Mouse (Mus musculus): ENCODE measurements around the gene Mustn1.

The Mustn1 gene

GRCm38 (mm10) chr14:30878958-30879571, at the start of gene Mustn1:
Mustn1 (plus strand) TSS chr14:30879200.
- DNase-seq (ENCODE audit: low read depth in 2 of 2, low spot score in 2 of 2) = no peak

- no peak for DNase-seq (ENCODE audit: low read depth in 2 of 2, low spot score in 2 of 2)
Measured at GRCm38 (mm10) chr14:30837416-30837996, 41.5 kb upstream of the Mustn1 start.

GRCm38 (mm10) chr14:30843701-30844100, 35.3 kb upstream of the Mustn1 start:
- DNase-seq (ENCODE audit: low read depth in 2 of 2, low spot score in 2 of 2) = no peak

GRCm38 (mm10) chr14:30850504-30850903, 28.5 kb upstream of the Mustn1 start:
- no peak for DNase-seq (ENCODE audit: low read depth in 2 of 2, low spot score in 2 of 2)

GRCm38 (mm10) chr14:30852325-30852724, 26.7 kb upstream of the Mustn1 start:
- DNase-seq (ENCODE audit: low read depth in 2 of 2, low spot score in 2 of 2) = no peak

- DNase-seq (ENCODE audit: low read depth in 2 of 2, low spot score in 2 of 2) = no peak
Measured at GRCm38 (mm10) chr14:30855316-30855715, 23.7 kb upstream of the Mustn1 start.

- DNase-seq (ENCODE audit: low read depth in 2 of 2, low spot score in 2 of 2) = no peak
Measured at GRCm38 (mm10) chr14:30856885-30857507, 22.0 kb upstream of the Mustn1 start.

GRCm38 (mm10) chr14:30857990-30858389, 21.0 kb upstream of the Mustn1 start:
- no peak for DNase-seq (ENCODE audit: low read depth in 2 of 2, low spot score in 2 of 2)

- no peak for DNase-seq (ENCODE audit: low read depth in 2 of 2, low spot score in 2 of 2)
Measured at GRCm38 (mm10) chr14:30861421-30862125, 17.4 kb upstream of the Mustn1 start.

- no peak for DNase-seq (ENCODE audit: low read depth in 2 of 2, low spot score in 2 of 2)
Measured at GRCm38 (mm10) chr14:30862368-30862767, 16.6 kb upstream of the Mustn1 start.

GRCm38 (mm10) chr14:30865311-30865710, 13.7 kb upstream of the Mustn1 start:
- DNase-seq (ENCODE audit: low read depth in 2 of 2, low spot score in 2 of 2) = no peak

- peak; percentile 22 to 48 for DNase-seq (ENCODE audit: low read depth in 2 of 2, low spot score in 2 of 2)
Measured at GRCm38 (mm10) chr14:30867042-30867441, 12.0 kb upstream of the Mustn1 start.

- no peak for DNase-seq (ENCODE audit: low read depth in 2 of 2, low spot score in 2 of 2)
Measured at GRCm38 (mm10) chr14:30868826-30869225, 10.2 kb upstream of the Mustn1 start.

- DNase-seq (ENCODE audit: low read depth in 2 of 2, low spot score in 2 of 2) = no peak
Measured at GRCm38 (mm10) chr14:30869391-30869801, 9.6 kb upstream of the Mustn1 start.

- DNase-seq (ENCODE audit: low read depth in 2 of 2, low spot score in 2 of 2) = no peak
Measured at GRCm38 (mm10) chr14:30870206-30871147, 8.5 kb upstream of the Mustn1 start.

GRCm38 (mm10) chr14:30874095-30874700, 4.8 kb upstream of the Mustn1 start:
- no peak for DNase-seq (ENCODE audit: low read depth in 2 of 2, low spot score in 2 of 2)

- no peak for DNase-seq (ENCODE audit: low read depth in 2 of 2, low spot score in 2 of 2)
Measured at GRCm38 (mm10) chr14:30875130-30875865, 3.7 kb upstream of the Mustn1 start.

GRCm38 (mm10) chr14:30875955-30876354, 3.0 kb upstream of the Mustn1 start:
- DNase-seq (ENCODE audit: low read depth in 2 of 2, low spot score in 2 of 2) = no peak

GRCm38 (mm10) chr14:30876451-30876850, 2.5 kb upstream of the Mustn1 start:
- no peak for DNase-seq (ENCODE audit: low read depth in 2 of 2, low spot score in 2 of 2)

GRCm38 (mm10) chr14:30877827-30878226, 1.2 kb upstream of the Mustn1 start:
- no peak for DNase-seq (ENCODE audit: low read depth in 2 of 2, low spot score in 2 of 2)

All from CD8-positive naive resting alpha-beta T cell, adult 2 months (primary cell).